Mouse (Mus musculus) testis, adult 2 months (tissue): ENCODE data around the gene Rtn4ip1.

Experiments used
- CTCF ChIP-seq: fragments of 200-500 bp; IDR thresholded peaks from 2 replicates; pipeline ENCODE4 v1.5.1; 2012; ENCODE audit warnings: low read depth, mild to moderate bottlenecking, inconsistent platforms, low read length, moderate library complexity; ENCODE audit not compliant: control insufficient read depth, insufficient read depth, insufficient replicate concordance
- POLR2A ChIP-seq: fragments of 200-500 bp; IDR thresholded peaks from 2 replicates; pipeline ENCODE4 v1.6.1; 2012; ENCODE audit warnings: low read depth, mild to moderate bottlenecking, inconsistent platforms, low read length, moderate library complexity; ENCODE audit not compliant: control insufficient read depth

DNA sequence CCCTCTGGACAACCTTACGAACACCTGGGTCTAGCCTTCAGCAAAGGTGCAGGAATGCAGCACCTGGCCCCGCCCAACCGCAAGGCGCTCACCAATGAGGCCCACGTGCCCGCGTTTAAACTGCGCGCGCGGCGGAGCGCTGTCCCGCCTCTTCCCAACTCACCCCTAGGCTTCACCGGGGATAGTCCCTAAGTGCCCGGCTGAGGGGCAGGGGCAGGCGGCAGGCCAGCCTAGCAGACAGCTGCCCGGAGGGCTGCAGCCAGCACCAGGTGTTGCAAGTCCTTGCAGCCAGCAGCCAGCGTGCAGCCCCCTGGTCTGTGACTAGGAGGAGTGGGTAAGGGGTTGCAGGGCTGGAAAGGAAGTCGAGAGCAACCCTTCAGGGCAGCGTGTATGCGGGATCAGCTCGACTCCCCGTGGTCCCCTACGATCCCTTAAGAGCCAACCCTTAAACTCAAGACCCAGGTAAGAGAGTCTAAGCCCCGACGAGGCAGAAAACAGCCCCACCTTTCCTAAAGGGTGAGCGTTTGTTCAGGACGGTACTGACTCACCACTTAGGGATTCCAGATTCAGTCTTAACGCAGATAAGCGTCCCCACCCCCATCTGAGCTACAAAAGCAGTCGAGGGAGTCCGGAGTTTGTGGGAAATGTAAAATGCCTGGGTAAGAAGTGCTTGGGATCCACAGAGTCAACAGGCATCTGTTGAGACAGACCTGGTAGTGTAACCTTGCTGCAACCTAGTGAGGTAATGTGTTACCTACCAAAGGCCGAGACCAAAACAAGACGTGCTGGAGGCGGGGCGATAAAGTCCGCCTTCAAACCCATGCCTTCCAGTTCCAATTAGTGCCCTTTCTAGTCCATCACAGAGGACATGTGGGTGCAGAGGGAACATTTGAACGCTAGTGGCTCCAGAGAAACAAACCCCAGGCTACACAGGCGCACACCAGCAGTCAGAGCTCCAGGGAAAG is 104.4 kb downstream of the Rtn4ip1 start:
- TF ChIP-seq CTCF (no peak), POLR2A (no peak)
